10 mouse cellular contexts compared by ENCODE assay signal in the genomic region with DNA sequence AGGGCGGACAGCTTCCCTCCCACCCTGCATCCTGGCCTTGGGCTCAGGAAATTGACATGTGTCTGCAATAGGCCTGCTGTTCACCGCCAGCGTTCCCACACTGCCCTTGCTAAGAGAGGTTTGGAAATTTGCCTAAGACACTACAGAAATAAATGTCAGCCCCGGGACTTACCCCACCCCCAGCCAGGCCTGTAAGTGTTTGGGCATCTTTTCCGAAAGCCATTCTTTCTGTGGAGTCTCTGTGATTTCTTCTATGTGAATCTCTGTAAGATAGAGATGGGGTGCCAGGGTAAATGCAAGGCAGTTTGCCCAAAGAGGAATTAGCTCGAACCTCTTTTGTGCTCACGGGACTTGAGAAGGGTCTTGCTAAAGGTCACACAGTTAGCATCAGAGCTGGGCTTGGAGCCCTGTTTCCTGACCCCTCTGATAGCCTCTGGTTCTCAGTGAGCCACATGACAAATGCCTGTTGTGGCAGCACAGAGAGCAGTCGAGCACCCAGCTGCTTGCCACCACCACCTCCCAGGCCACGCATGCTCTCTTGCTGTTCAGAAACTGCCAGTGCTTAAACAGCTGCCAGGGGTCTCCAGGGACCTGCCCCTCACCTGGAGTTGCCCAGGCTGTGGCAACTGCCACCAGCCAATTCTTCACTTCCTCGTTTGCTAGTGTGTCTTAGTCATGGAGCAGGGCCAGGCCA. TPM values are rescaled to one million over a fixed set of nuclear protein-coding genes. Genes with fewer than 3 reads are reported as not detected.
A peak's percentile ranks its signal among the peaks of the same experiment; 100 is the strongest.
DNase-seq lines count a peak whose midpoint lies in the region; ATAC-seq lines count a peak whose summit lies in the region.
"Had no signal": no experiment of that assay in that cellular context is flagged by ENCODE, and none has a peak within 500 bp of the region (broad histone marks: within the 10 kb centered on the region; RNA-seq: fewer than 3 reads in every experiment).

No protein-coding gene starts in this region.

- ATAC-seq in intestine, embryonic 15.5 days: peak; percentile 18; the same call in 1 of the 2 replicates
- no peak for ATAC-seq in hindbrain, embryonic 11.5 days (ENCODE audit: low FRiP score)

- 0 out of 2 replicates have a peak overlapping the region, but pooled peaks have one; percentile 33 for H3K27ac ChIP-seq in intestine, embryonic 15.5 days
- H3K27ac ChIP-seq in hindbrain, embryonic 11.5 days (ENCODE audit: low read depth, low read length): no peak overlapping the region
- H3K27ac ChIP-seq: forebrain, embryonic 12.5 days; neural tube, embryonic 12.5 days had no signal

- peaks cover 40% of the 10 kb centered on the region for H3K4me1 ChIP-seq in intestine, embryonic 15.5 days (replicated peaks)
- H3K4me1 ChIP-seq in hindbrain, embryonic 11.5 days (replicated peaks; ENCODE audit: control insufficient read depth, insufficient read depth, low read length): peaks cover under 1% of the 10 kb centered on the region

- 29% methylated on average over 10 of the region's 10 CpGs for WGBS in intestine, embryonic 15.5 days
- 38% methylated on average over 10 of the region's 10 CpGs for WGBS in hindbrain, embryonic 11.5 days

- no peaks in the 10 kb centered on the region for H3K9me3 ChIP-seq in intestine, embryonic 15.5 days
- no peaks in the 10 kb centered on the region for H3K9me3 ChIP-seq in hindbrain, embryonic 11.5 days (ENCODE audit: control insufficient read depth, low read length)
- H3K9me3 ChIP-seq: forebrain, embryonic 12.5 days; neural tube, embryonic 12.5 days had no signal

- 0 out of 2 replicates have a peak overlapping the region, but pooled peaks have one; percentile 1 for H3K4me2 ChIP-seq in intestine, embryonic 15.5 days (replicated peaks)
- H3K4me2 ChIP-seq in hindbrain, embryonic 11.5 days (replicated peaks; ENCODE audit: low read depth, low read length): no peak overlapping the region
- H3K4me2 ChIP-seq: forebrain, embryonic 12.5 days; neural tube, embryonic 12.5 days had no signal

- H3K9ac ChIP-seq in intestine, embryonic 15.5 days: no peak overlapping the region
- H3K9ac ChIP-seq in hindbrain, embryonic 11.5 days (ENCODE audit: low read depth, low read length): no peak overlapping the region
- H3K9ac ChIP-seq: forebrain, embryonic 12.5 days; neural tube, embryonic 12.5 days had no signal

- no peak overlapping the region for H3K4me3 ChIP-seq in intestine, embryonic 15.5 days (replicated peaks)
- H3K4me3 ChIP-seq in hindbrain, embryonic 11.5 days (ENCODE audit: low read depth, low read length): no peak overlapping the region
- H3K4me3 ChIP-seq: forebrain, embryonic 12.5 days; neural tube, embryonic 12.5 days had no signal

- no peaks in the 10 kb centered on the region for H3K36me3 ChIP-seq in intestine, embryonic 15.5 days
- no peaks in the 10 kb centered on the region for H3K36me3 ChIP-seq in hindbrain, embryonic 11.5 days (ENCODE audit: control insufficient read depth, insufficient read depth, low read length)
- H3K36me3 ChIP-seq: forebrain, embryonic 12.5 days; neural tube, embryonic 12.5 days had no signal

- peak; percentile 83 for DNase-seq in adrenal gland, adult 2 months
- DNase-seq in adrenal gland, postnatal 4 days (ENCODE audit: low spot score in 2 of 2): no peak
- peak; percentile 40 for DNase-seq in ovary, adult 18-20 months (ENCODE audit: low spot score)
- no peak for DNase-seq in ovary, postnatal 14 days (ENCODE audit: low spot score)
- DNase-seq in spleen, postnatal 4 days (ENCODE audit: low spot score in 2 of 2): peak; percentile 63 to 76
- DNase-seq in hindbrain, embryonic 11.5 days (ENCODE audit: low spot score): no peak
- DNase-seq in frontal cortex, postnatal 25 days (ENCODE audit: low spot score in 2 of 2): no peak

- peaks cover 6% of the 10 kb centered on the region for H3K27me3 ChIP-seq in intestine, embryonic 15.5 days (replicated peaks)
- H3K27me3 ChIP-seq in hindbrain, embryonic 11.5 days (ENCODE audit: control insufficient read depth, insufficient read depth, low read length): peaks cover 14% of the 10 kb centered on the region

RNA-seq across cellular contexts. Expression of a gene that starts 6.0 kb away (rescaled TPM):
- 1,000 to 10,000 TPM; 1,225 to 1,281 TPM for total RNA-seq in adrenal gland, adult 2 months (2021)
- 6,176 and 11,313 TPM in 2 replicates for polyA plus RNA-seq in adrenal gland, adult 2 months (2012; rRNA removed)
- total RNA-seq in adrenal gland, postnatal 4 days (2021): 100 to 1,000 TPM; 684 to 719 TPM
- 24.4 and 24.9 TPM in 2 replicates for polyA plus RNA-seq in intestine, embryonic 15.5 days (2015; fragmentation: Nextera tagmentation; extraction: Ambion mirVana)
- 0.65 and 0.66 TPM in 2 replicates for polyA plus RNA-seq in hindbrain, embryonic 11.5 days (2014; fragmentation: Nextera tagmentation; extraction: Ambion mirVana)

RNA-seq across cellular contexts. Expression of a gene that starts 48.3 kb away (rescaled TPM):
- total RNA-seq in adrenal gland, adult 2 months (2021): 1 to 10 TPM in 1 of 2 experiments, under 1 TPM in 1; 0.92 to 2.4 TPM
- polyA plus RNA-seq in adrenal gland, adult 2 months (2012; rRNA removed): 1.7 and 3.4 TPM in 2 replicates
- total RNA-seq in adrenal gland, postnatal 4 days (2021): under 1 TPM; 0.53 to 0.99 TPM
- not detected in 2 replicates for polyA plus RNA-seq in intestine, embryonic 15.5 days (2015; fragmentation: Nextera tagmentation; extraction: Ambion mirVana)
- not detected in 2 replicates for polyA plus RNA-seq in hindbrain, embryonic 11.5 days (2014; fragmentation: Nextera tagmentation; extraction: Ambion mirVana)
- polyA plus RNA-seq: forebrain, embryonic 12.5 days; neural tube, embryonic 12.5 days had no signal

RNA-seq across cellular contexts. Expression of a gene that starts 53.8 kb away (rescaled TPM):
- 10 to 100 TPM; 49.0 to 50.9 TPM for total RNA-seq in adrenal gland, adult 2 months (2021)
- 140 and 145 TPM in 2 replicates for polyA plus RNA-seq in adrenal gland, adult 2 months (2012; rRNA removed)
- total RNA-seq in adrenal gland, postnatal 4 days (2021): 10 to 100 TPM; 33.5 to 33.7 TPM
- 36.8 and 40.4 TPM in 2 replicates for polyA plus RNA-seq in intestine, embryonic 15.5 days (2015; fragmentation: Nextera tagmentation; extraction: Ambion mirVana)
- polyA plus RNA-seq in hindbrain, embryonic 11.5 days (2014; fragmentation: Nextera tagmentation; extraction: Ambion mirVana): 25.2 and 28.8 TPM in 2 replicates

Comparison
In these comparisons a context has a peak if more than half of its experiments do, and no peak if none do; other contexts are left out.
1. DNase-seq: peak in adrenal gland, adult 2 months (single experiment), ovary, adult 18-20 months (single experiment) and spleen, postnatal 4 days (2 of 2); none in adrenal gland, postnatal 4 days (0 of 2), ovary, postnatal 14 days (single experiment), hindbrain, embryonic 11.5 days (single experiment) and frontal cortex, postnatal 25 days (0 of 2).
2. RNA of a gene that starts 6.0 kb away (polyA plus RNA-seq): 6,176 to 11,313 TPM in adrenal gland, adult 2 months; 24.4 to 24.9 TPM in intestine, embryonic 15.5 days and 0.65 to 0.66 TPM in hindbrain, embryonic 11.5 days; every median in the first group is over 100 times any median in the second.